Mouse (Mus musculus) olfactory bulb, adult 2 months (tissue): Measurements from ENCODE around the gene Cln5.

Source experiments
- CTCF ChIP-seq: fragments of 200-500 bp; IDR thresholded peaks from 2 replicates; pipeline ENCODE4 v1.5.1; 2012; ENCODE audit warnings: low read depth, mild to moderate bottlenecking, low read length, moderate library complexity; ENCODE audit not compliant: insufficient read depth
- POLR2A ChIP-seq: fragments of 200-500 bp; IDR thresholded peaks from 2 replicates; pipeline ENCODE4 v1.6.1; 2012; ENCODE audit warnings: mild to moderate bottlenecking, low read depth, low read length, moderate library complexity; ENCODE audit not compliant: insufficient read depth

- TF ChIP-seq CTCF (no peak), POLR2A (peak; percentile 77)
These were observed at the start of gene Cln5 for GRCm38 (mm10) chr14:103069864-103070611.
